Mouse (Mus musculus) ES-E14 (cell line): Measurements from ENCODE around the gene Ski.

Source experiments
- MAFK ChIP-seq: IDR thresholded peaks from 2 replicates; pipeline ENCODE4 v1.6.1; 2014; ENCODE audit warnings: mild to moderate bottlenecking, low read depth, low read length, inconsistent platforms; ENCODE audit not compliant: insufficient read depth
- ZC3H11A ChIP-seq: IDR thresholded peaks from 2 replicates; pipeline ENCODE4 v1.6.1; 2012; ENCODE audit warnings: low read depth, mild to moderate bottlenecking, inconsistent platforms, low read length, borderline replicate concordance

GRCm38 (mm10) chr4:155267639-155268175 is 45.3 kb upstream of the Ski start:
- TF ChIP-seq MAFK, result no peak
- TF ChIP-seq ZC3H11A, result no peak
